Mouse (Mus musculus) heart, adult 11 months (tissue): ENCODE data around the gene Tril.

Experiments
- DNase-seq: peaks from one replicate; pipeline ENCODE4 v3.0.0; 2022

Gene Tril

DNA sequence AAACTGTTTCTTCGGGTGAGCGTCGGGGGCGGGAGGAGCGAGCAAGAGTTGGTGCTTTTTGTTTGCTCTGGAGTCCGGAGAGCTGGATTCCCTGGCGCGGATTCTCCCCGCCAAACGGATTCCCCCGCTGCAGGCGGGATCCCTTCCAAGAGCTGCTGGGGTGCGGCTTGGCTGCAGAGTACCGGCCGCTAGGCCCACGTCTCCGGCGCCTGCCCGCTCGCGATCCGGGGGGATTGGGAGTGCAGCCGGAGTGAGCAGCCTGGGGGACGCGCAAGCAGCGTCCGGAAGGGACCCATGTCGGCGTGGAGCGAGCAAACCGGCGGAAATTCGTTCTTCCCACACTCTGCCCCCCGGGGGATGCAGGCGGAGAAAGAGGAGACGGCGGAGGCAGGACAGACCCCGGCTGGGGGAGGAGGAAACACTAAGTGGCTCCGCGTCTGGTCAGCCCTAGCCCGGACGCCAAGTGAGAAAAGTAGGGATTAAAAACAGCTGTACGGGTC lies at the start of gene Tril:
Tril (minus strand) TSS at position 345 of the 500 bp plus-strand sequence.
- DNase-seq, result peak; percentile 99

DNA sequence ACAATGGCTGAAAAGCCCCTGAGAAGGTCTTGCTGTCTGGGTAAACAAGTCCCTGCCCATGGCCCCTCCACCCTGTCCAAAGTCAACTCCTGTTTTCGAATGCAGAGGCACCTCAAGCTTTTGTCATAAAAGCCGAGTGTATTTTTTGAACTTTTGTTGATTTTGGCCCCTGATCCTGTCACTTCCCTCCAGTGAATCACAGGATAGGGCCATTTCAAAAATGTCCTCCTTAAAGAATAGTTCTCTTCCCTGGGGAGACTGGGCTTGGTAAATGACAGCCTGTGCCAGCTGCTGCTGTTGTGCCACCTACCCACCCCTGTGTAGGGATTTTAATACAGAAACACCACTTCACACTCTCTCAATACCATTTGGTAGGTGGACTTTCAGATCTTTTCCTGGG lies 42.4 kb upstream of the Tril start:
- DNase-seq, result peak; percentile 91

DNA sequence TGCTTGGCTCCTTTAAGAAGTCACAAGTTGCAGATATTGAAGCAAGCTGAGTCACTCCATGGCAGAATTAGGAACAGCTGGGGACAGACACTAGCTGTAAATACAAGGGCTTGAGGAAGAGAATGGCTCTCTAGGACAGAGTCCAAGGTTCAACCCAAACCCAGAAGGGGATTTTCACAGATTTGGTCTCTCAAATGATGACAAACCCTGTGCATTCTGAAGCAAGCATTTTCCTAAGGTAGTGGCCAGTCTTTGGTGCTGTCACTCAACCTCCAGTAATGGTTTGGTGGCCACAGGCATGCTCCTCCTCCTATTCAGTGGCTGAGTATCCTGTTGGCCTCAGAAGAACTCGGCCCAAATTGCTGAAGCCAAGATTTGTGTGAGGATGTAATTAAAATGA lies 38.5 kb upstream of the Tril start:
- peak; percentile 95 for DNase-seq

DNA sequence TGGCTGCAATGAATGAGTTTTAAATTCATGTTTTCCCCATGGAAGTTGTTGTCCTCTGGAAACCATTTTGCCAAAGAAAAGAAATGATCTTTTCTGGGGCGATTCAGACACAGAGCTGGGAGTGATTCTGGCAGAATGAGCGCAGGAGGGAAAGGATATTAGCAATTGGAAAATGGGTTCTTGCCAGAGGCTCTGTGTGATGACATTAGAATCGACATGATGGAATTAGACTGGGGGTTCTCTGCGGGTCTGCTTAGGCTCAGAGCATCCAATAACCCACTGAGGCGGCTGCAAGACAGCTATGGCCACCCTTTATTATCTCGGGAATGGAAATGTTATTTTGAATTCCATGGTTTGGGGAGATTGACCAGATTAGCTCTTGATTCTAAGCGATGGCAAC lies 37.2 kb upstream of the Tril start:
- peak; percentile 87 for DNase-seq

DNA sequence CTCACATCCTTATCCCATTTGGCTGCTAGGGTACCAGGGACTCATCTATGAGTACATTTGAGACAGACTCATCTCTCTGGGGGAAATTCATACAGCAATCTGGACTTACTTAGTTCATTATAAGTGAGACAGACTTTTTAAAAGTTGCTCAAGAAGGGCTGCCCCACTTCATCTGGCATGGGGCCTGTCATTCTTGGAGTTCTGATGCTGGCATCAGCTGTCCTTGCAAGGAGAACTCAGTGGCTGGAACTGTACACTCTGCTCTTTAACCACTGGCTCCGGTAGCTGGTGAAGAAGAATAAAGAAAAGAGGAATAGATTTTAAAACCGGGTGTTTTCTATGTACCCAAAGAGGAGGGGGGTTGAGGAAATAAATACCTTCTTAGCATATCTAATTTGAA lies 36.1 kb upstream of the Tril start:
- peak; percentile 87 for DNase-seq

DNA sequence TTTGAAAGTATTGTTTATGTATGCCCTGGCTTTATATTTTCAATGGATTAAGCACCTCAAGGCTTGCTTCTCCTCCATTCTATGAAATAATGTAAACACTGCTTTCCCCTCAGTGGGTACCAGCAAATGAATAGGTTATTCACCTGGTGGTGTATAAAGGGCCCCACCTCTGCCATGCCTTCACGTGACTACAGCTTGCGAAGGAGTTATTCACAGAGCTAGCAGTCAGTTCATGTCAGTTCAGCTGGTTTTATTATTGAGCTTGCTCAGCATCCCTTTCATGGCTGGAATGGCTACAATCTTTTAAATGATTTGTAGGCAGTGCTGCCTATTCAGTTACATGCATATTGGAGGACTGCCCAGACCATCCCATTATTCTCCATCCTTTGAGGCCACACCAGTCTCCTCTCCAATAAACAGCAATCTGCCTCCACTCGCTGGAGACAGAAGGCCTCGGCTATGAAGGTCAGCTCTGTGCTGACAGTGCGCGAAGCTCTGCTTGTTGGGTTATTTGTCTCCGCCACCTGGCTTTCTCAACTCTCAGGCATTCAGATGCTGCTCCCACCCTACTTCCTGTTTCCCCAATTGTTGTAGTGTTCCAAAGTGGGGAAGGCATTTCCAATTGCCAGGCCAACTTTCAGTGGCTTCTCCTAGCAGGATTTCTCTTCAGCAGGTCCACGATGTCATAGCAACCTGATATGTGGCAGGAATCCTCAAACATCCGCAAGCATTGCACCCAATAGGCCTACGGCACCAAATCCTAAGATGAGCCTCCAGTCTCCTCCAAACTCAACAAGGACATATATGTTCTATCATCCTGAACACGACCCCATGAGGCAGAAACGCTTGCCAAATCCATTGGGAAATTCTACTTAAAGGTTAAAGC lies 34.6 kb upstream of the Tril start:
- DNase-seq, result no peak

DNA sequence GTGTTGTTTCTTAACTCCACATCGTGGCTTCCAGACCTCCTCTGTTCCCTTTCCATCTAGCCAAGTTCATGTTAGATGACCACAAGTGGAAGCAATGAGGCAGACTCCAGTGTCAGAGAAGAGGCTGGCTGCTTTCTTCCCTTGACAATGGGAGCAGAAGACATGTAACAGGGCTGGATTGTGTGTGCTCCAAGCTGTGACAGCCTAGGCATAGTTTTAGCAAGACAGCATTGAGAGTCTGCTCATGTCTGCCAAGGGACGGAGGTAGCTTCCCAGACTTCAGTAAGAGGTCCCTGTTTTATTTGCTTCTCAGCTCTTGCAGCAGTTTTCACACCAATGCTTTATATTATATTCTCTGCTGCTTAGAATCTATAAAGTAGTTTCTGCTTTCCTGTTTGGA lies 33.6 kb upstream of the Tril start:
- DNase-seq, result no peak

DNA sequence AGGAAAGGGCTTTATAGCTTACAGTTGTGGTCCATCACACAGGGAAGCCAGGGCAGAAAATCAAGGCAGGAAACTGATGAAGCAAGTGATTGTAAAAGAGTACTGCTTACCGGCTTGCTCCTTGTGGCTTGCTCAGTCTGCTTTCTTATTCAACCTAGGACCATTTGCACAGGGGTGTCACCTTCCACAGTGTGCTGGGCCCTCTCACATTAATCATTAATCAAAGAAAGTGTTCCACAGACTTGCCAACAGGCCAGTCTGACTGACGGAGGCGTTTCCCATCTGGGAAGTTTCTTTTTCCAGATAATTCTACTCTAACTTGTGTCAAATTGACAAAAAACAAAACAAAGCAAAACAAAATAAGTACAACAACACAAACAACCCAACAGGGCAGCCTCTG lies 32.9 kb upstream of the Tril start:
- DNase-seq, result no peak

DNA sequence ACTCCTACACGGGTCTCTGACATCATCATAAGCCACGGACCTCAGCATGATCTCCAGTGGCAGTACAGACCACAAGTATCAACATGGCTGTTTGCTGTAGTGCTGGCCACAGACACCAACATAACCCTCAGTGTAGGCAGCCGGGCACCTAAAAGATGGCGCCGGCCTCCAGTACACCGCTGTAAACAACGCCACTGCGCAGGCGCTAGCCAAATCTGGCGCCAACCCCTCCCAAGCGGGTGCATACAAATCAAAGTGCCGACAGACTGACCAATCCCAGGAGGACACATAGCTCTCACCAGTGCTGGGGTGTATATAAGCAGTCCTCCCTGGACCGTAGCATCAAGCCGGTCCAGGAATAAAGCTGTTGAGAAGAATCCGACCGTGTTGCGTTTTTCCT lies 24.0 kb upstream of the Tril start:
- no peak for DNase-seq

DNA sequence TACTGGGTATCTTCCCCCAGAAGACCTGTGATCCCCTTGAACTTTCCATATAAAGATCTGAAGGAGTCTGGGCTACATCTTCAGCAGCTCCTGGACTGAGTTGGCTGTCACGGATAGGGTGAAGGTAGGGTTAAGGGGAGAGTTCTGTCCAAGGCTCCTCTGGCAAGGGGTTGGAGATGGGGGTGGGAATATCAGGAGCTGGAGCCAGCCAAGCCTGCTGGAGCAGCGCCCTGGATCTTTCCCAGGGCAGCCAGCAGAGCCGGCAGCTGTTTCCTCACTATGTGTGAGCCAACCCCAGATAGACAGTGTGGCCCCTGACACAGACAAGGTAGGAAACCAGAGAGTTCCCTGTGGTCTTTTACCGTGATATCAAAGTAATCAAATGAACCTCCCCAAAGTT lies 4.6 kb upstream of the Tril start:
- peak; percentile 97 for DNase-seq

DNA sequence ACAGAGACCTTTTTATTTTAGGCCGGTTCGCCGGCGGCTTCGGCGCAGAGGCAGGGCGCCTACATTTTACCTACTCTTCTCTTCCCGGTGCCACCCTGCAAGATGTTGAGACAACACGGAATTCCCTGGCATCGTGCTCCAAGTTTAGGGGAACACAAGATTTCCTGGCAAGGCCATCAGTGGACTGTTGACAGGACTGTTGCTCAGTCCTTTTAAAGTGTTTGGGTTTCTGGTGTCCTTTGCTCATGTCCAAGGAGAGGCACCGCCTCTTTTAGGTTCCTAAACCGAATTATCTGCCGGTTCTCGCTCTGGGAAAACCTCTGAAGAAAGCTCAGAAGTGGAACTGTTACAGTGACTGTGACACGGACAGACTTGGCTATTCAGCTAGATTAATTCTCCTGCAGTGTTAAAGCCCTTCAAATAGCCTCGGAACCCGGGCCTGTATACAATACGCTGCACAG lies 441 bp upstream of the Tril start:
- DNase-seq, result no peak

DNA sequence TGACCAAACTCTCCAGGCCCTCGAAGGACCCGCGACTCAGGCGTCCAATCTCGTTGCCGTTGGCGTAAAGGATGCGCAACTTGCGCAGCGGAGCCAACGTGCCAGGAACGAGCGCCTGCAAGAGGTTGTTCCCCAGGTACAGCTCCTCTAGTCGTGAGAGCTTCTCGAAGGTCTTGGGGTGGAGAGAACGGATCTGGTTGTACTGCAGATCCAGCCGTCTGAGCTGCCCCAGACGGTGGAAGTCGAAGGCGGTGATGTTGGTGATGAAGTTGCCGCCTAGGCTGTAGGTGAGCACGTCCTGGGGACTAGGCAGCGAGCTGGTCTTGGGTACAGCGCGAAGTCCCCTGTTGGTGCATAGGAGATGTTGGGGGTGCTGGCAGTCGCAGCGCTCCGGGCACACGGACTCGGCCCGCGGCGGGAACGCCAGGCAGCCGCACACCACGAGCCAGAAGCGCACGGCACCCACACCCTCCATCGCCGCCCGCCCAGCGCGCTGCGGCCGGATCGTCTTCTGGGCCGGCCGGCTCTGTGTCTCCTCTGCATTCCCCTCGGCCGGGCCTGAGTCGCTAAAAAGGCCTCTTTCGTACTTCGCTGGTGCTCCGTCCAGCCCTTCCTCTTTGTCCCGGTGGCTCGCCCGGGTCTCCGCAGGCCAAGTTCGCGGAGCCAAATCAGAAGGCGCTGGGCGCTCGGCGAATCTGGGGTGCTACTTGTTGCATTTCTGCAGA lies 707 bp downstream of the Tril start:
- peak; percentile 93 for DNase-seq

DNA sequence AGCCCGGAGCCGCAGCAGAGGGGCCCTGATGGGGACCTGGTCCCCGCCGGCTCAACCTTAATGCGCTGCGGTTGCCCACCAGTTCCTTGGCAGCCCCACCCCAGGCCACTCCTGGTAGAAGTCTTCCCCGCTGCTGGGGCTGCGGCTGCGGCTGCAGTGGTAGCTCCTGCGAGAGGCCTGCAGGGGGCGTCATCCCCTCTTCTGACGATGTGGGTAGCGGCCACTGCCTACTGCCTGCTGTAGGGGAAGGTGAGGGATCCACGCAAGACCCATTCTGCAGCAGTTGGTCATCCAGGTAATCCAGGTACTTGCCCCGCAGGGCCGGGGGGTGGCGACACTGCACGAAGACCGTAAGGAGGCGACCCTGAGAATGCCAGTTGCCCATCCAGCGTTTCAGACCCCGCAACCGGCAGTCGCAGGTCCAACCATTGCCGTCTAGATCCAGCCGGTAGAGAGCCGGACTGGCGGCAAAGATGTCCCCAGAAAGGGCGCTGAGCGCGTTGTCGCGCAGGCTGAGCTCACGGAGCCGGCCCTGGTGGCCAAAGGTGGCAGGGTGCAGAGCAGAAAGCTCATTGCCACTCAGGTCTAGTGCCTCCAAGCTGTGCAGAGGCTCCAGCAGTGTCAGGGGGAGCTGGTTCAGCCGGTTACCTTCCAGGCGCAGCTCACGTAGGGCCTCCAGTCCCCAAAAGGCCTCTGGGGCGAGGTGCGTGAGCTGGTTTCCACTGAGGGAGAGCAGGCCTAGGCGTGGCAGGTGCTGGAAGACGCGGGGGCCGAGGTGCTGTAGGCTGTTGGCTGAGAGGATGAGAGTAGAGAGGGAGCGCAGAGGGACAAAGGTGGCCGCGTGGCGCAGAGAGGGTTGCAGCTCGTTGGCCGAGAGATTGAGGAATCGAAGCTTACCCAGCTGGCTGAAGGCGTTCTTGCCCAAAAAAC lies 1.6 kb downstream of the Tril start:
- peak; percentile 95 for DNase-seq

DNA sequence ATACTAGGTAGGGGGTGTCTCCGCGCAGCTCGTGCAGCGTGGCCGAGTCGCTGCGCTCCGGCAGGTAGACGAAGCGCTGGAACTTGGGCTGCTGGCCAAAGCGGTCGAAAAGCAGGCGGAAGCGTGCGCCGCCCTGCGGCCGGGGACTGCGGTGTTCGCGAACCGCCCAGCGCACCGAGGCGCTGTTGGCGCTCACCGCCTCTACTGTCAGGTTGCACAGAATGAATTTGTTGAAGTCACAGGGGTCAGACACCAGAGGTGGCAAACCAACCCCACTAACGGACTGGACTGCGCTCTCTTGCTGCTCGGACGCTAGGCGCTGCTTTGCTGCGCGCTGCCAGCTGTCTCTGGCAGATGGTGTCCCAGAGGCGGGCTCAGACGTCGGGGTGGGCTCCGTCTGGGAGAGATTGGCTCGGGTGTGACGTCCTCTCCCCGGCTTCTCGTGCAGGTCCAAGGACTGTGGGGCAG lies 2.3 kb downstream of the Tril start:
- no peak for DNase-seq

DNA sequence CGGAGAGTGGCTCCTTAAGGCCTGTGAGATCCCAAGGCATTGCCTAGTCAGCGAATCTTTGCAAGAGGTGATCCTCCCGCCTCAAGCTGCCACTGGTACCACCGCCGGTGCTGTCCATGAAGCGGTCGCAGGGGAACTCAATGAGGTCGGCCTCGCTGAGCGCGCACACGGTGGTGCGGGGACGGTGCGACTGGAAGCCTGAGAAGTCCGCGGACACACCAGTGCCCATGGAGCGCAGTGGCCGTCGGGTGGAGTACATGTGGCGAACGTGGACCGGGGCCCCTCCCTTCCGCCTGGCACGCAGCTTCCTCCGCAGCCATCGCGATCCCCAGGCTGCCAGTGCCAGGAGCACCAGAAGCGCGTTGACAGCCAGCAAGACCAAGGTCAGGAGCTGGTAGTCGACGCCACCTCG lies 2.9 kb downstream of the Tril start:
- peak; percentile 91 for DNase-seq

DNA sequence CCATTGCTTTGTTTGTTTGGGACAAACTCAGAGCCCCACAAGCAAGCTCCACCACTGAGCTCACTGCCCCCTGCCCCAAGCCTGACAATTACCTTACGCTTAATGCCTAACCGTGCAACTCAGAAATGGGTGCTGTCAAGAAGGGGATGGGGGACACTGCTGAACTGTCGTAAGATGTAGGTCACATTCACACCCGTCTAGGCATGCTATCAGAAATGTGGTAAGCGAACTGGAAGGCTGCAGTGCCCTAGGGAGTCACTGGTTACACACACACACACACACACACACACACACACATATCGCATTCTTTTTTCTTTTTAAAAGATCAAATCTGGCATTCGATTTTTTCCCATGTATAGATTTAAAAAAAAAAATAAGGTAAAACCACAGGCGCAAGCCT lies 4.0 kb downstream of the Tril start:
- peak; percentile 74 for DNase-seq

DNA sequence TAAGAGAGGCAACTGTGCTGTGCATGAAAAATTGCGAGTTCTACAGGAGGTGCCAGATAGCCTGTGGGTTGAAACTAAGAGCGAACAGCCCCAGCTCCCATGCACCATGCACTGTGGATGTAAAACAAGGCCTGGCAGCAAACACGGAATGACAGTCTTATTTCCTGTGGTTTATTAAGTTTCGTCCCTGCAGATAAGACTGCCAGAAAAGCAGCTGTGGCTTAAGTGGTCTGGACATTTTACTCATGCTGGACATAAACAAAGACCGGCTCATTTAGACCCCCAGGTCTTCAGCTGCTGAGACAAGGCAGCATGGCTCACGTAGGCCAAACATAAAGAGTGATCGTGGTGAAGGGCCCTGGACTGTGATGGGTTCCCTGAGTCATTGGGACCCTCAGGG lies 4.9 kb downstream of the Tril start:
- DNase-seq, result peak; percentile 77

DNA sequence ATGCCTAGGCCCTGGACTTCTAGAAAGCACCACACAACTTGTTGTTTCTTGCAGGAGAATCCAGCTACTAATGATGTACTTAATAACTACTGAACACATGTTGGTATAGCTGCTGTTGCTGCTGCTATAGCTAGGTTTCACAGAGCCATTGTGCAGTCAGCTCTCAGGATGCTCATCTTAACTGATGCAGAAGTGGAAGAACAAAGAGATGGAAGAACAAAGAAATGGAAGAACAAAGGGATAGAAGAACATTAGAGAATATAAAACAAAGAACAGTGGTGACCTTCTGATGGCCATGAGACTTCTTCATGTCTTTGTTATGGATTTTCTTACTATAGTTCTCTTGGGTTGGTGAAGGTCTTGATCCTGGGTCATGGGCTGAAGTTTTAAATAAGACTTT lies 6.4 kb downstream of the Tril start:
- peak; percentile 22 for DNase-seq

DNA sequence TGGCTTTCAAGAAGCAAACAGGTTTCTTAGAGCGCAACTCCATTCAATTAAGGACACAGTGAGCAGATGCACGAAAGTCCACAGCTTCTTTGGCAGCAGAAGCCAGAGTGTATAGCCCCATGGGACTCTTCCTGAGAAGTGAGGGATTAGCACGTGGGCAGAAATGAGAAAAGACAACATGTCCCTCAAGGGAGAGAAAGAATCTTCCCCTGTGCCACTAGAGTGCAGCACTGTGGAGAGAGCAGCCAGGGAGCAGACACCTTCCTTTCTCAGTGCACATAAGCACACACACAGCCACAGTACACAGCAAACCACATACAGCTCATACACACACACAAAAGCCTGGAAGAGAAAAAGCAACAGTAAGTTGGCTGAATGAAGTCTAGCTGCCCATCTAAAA lies 8.4 kb downstream of the Tril start:
- DNase-seq, result peak; percentile 70

DNA sequence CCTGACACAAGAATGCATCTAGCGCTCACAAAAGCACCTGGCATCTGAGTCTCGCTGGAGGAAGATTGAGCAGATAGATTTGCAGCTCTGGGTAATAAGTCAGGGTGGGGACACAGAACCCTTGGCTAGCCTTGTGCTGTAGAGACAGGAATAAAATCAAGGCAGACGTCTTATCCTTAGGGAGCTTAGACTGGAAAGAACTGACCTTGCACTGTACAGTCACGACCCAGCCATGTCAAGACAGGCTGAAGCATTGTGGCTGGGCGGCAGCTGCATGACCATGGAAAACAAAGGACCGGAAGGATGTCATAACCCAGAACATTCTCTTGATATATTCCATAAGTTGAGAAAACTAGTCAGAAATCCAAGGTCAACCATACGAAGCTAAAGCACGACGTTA lies 11.8 kb downstream of the Tril start:
- DNase-seq, result peak; percentile 85

DNA sequence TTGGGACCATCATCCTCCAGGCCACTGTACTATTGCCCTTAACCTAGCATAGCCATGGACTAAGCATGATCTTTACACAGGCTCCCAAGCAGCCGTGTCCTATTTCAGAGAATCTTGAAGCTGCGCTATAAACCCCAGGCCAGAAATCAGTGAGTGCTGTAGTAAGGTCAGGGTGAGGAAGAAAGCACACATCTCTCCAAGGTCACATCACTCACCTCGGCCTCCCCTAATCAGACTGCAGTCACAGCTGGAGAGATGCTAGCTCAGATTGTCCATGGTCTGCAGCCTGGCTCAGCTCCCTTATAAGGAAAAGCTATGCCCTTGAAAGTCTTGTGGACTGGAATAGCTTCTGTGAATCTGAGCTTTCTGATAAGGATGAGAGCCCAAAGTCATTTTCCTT lies 13.4 kb downstream of the Tril start:
- DNase-seq, result peak; percentile 55

DNA sequence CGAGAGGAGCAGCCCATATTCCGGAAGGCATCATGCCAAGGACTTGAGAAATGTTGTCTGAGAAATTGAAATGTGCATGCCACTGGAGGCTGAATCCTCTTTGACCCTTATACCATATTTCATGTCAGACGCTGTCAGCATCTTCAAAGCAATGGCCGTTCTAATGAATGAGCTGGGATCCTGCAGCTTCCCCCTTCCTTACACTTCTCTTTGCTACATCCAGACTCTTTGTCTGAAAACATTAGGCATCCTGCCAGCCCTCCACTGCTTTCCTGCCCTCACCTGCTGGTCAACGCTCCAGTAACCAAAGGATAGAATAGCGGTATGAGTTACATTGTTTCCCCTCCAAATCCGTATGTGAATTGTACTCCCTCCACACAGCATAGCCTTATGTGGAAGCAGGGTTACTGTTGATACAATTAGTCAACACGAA lies 14.0 kb downstream of the Tril start:
- DNase-seq, result peak; percentile 63

DNA sequence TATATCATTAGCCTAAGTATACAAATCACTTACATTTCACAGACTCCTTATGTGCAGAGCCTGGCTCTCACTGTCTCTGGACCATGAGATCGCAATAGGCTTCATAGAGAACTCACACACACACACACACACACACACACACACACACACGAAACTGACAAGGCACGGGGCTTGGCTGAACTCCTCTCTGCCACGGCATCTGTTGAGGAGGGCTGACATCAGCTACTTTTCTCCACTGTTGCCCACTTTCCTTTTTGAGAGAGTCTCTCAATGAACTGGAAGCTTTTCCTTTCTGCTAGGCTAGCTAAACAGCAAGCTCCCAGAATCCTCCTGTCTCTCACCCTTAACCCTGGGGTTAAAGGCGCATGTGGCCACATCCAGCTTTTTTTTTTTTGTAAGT lies 14.6 kb downstream of the Tril start:
- peak; percentile 72 for DNase-seq
